Mouse (Mus musculus) small intestine, adult 2 months (tissue): ENCODE measurements at regions not wholly inside any gene's neighbourhood (a gene's known extent, or its start where the extent isn't known, plus 50 kb on each side); places are given as distances from the start of the nearest gene placed in this dataset.

Experiments
- H3K27ac ChIP-seq: fragments of 200-500 bp; 2 replicates; pipeline ENCODE4 v1.5.1; 2012; ENCODE audit warnings: low read depth, low read length, control low read depth, inconsistent platforms; ENCODE audit not compliant: insufficient read depth
- H3K27me3 ChIP-seq: fragments of 200-500 bp; 2 replicates; pipeline ENCODE4 v1.6.1; 2012; ENCODE audit warnings: mild to moderate bottlenecking, moderate library complexity, low read length, inconsistent platforms; ENCODE audit not compliant: control insufficient read depth, insufficient read depth
- H3K36me3 ChIP-seq: fragments of 200-500 bp; 2 replicates; pipeline ENCODE4 v1.6.1; 2012; ENCODE audit warnings: mild to moderate bottlenecking, low read length, control low read depth, inconsistent platforms; ENCODE audit not compliant: control insufficient read depth, insufficient read depth
- H3K4me1 ChIP-seq: fragments of 200-500 bp; 2 replicates; pipeline ENCODE4 v1.6.1; 2012; ENCODE audit warnings: low read length, inconsistent platforms, mixed read lengths; ENCODE audit not compliant: control insufficient read depth, insufficient read depth, insufficient read length
- H3K4me3 ChIP-seq: fragments of 200-500 bp; 2 replicates; pipeline ENCODE4 v1.5.1; 2012; ENCODE audit warnings: low read depth, mild to moderate bottlenecking, control low read depth, inconsistent platforms, low read length, moderate library complexity
- CTCF ChIP-seq: fragments of 200-500 bp; IDR thresholded peaks from 2 replicates; pipeline ENCODE4 v1.5.1; 2012; ENCODE audit warnings: low read depth, mild to moderate bottlenecking, control low read depth, inconsistent platforms, low read length, moderate library complexity, mixed read lengths; ENCODE audit not compliant: insufficient replicate concordance, insufficient read length; ENCODE audit errors: extremely low read depth
- POLR2A ChIP-seq: fragments of 200-500 bp; IDR thresholded peaks from 2 replicates; pipeline ENCODE4 v1.6.1; 2012; ENCODE audit warnings: low read depth, mild to moderate bottlenecking, control low read depth, inconsistent platforms, low read length, moderate library complexity
- WGBS: fragments of 180-500 bp; shearing (Covaris S2); methylation state at CpG from one replicate; pipeline ENCODE4 v1.1.7; 2018; 5-methylcytosine and 5-hydroxymethylcytosine counted together

DNA sequence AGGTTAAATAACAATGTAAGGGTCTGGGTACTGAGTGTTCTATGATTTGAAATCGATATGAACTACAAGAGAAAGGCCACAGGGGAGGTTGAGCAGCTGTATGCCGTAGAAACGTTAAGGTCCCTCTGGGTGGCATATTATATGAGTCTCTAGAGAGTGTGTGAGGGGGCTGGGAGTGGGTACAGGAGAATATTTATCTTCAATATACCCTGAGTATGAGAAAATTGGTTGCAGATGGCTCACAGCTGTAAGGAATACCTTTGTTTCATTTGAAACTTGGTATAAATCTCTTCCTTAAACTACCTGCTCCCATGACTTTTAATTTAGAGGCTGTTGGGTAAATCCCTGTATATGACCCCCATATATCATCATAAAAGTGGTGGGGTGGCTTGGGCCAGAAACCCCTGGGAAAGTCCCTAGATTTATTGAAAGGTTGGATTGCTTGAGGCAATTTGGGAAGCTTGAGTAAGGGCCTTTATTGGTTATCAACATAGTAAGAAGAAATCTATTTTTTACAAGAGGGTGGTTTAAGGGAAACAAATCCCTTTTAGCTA is 128.7 kb upstream of the Prkg2 start:
- WGBS: 88% methylated on average over 3 of the region's 3 CpGs
- no peaks in the 10 kb centered on the region for H3K36me3 ChIP-seq
- H3K4me1 ChIP-seq: no peaks in the 10 kb centered on the region
- no peak overlapping the region for H3K27ac ChIP-seq
- no peak for TF ChIP-seq POLR2A
- TF ChIP-seq CTCF: no peak
- H3K4me3 ChIP-seq: no peak overlapping the region
- H3K27me3 ChIP-seq: no peaks in the 10 kb centered on the region

DNA sequence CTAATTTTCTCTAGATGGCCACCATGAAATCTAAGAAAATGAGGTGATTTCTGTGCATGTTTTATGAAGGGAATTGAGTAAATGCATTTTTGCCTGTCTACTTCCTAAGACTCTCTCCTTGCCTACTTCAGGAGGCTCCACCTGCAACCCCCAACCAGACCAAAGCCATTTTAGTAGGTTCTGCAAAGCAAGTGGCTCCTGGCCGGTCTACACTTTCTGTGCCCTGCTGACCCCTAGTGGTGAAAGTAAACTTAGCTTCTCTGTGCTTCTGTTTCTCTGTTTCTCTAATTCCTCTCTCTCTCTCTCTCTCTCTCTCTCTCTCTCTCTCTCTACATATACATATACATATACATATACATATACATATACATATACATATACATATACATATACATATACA is 120.8 kb upstream of the Prkg2 start:
- no peaks in the 10 kb centered on the region for H3K27me3 ChIP-seq
- H3K27ac ChIP-seq: no peak overlapping the region
- no peak overlapping the region for H3K4me3 ChIP-seq
- no peak for TF ChIP-seq POLR2A
- TF ChIP-seq CTCF: peak; percentile 61; the same call in 1 of the 2 replicates
- 0% methylated on average over 1 of the region's 1 CpGs for WGBS
- no peaks in the 10 kb centered on the region for H3K36me3 ChIP-seq
- H3K4me1 ChIP-seq: peaks cover 2% of the 10 kb centered on the region

DNA sequence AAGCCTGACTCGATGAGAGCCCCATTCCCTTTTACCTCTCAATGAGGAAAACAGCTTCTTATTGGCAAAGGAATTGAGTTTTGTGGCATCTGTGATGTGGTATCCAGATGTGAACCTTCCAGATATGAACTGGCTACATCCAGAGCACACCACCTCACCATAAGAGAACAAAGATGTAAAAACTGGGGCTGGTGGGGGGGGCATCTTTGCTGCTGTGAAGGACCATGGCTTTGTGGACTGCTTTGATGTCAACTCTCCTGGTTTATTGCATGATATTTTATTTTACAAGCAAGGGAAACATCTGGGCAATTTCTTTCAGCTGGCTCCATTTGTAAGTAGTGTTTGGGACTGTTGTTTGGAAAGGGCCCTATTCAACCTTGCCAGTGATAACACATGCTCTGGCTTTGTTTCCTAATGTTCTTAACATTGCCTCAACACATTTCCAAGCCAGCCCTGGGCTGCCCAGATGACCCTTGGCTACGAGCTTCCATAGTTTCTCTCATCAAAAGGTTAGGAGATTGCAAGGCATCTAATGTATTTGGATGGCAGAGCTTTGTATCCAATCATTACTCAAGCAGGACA is 116.2 kb upstream of the Prkg2 start:
- H3K36me3 ChIP-seq: no peaks in the 10 kb centered on the region
- WGBS: 74% methylated on average over 2 of the region's 2 CpGs
- H3K27ac ChIP-seq: no peak overlapping the region
- no peak overlapping the region for H3K4me3 ChIP-seq
- TF ChIP-seq CTCF: no peak
- TF ChIP-seq POLR2A: no peak
- no peaks in the 10 kb centered on the region for H3K27me3 ChIP-seq
- peaks cover 2% of the 10 kb centered on the region; the same call in 1 of the 2 replicates for H3K4me1 ChIP-seq

DNA sequence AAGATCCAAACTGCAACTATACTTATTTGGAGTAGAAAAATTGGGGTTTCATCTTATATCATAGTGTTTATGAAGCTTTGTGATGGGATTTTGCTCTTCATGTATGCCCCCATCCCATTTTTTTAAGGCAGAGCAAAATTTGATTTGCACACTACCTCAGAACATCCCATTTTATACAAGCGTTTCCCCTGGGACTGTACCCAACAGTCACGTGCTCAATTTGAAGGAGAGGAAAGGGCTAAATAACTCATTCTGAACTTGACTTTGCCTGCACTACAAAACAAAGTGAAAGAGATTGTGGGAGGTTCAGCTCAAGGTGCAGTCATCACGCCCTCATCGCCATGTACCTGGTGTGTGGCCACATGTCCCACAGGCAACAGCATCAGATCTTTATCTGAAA is 115.1 kb upstream of the Prkg2 start:
- 84% methylated on average over 4 of the region's 4 CpGs for WGBS
- TF ChIP-seq CTCF: no peak
- no peak for TF ChIP-seq POLR2A
- Histone ChIP-seq H3K36me3 (no peaks in the 10 kb centered on the region), H3K4me1 (peaks cover 2% of the 10 kb centered on the region; the same call in 1 of the 2 replicates), H3K27ac (no peak overlapping the region), H3K4me3 (no peak overlapping the region), H3K27me3 (no peaks in the 10 kb centered on the region)

DNA sequence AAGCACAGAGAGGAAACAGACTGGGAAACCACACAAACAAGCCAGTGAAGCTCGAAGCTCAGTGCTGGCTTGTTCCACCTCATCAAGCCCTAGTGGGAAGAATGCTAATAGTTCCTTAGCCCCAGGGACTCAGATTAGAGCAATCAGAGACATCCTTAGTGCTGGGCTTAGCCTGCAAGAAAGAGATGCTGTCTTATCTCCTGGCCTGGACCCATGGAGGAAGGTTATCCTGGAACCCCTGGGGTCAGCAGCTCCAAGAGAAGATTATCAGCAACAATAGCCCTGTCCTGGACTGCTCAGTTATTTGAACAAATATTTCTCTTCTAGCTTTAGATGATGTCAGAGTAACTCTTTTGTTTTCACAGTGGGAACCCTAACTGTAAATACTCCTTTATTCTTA is 112.8 kb upstream of the Prkg2 start:
- TF ChIP-seq POLR2A (no peak), CTCF (no peak)
- Histone ChIP-seq H3K27me3 (no peaks in the 10 kb centered on the region), H3K4me3 (no peak overlapping the region), H3K36me3 (no peaks in the 10 kb centered on the region), H3K27ac (no peak overlapping the region), H3K4me1 (no peaks in the 10 kb centered on the region)
- WGBS: 51% methylated on average over 1 of the region's 1 CpGs

DNA sequence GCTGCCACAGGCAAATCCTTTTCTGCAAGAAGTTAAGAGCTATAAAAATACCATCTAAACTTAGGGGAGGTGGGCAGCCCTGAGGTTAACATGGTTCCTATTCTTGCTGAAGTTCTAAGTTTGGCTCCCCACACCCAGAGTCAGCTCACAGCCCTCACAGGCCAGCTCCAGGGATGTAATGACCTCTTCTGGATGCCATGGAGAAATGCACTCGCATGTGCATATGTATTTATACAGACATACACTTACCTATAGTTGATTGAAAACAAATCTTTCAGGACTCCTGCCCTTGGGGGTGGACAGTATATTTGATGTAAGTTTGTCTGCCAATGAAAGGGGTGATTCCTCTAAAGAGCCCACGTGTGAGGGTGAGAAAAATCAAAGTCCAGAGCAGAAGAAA is 95.5 kb upstream of the Prkg2 start:
- H3K27me3 ChIP-seq: no peaks in the 10 kb centered on the region
- peaks cover 13% of the 10 kb centered on the region; the same call in 1 of the 2 replicates for H3K4me1 ChIP-seq
- peak; percentile 35; the same call in 1 of the 2 replicates for TF ChIP-seq CTCF
- no peak for TF ChIP-seq POLR2A
- WGBS: 71% methylated on average over 2 of the region's 2 CpGs
- no peak overlapping the region for H3K4me3 ChIP-seq
- H3K27ac ChIP-seq: no peak overlapping the region
- no peaks in the 10 kb centered on the region for H3K36me3 ChIP-seq

DNA sequence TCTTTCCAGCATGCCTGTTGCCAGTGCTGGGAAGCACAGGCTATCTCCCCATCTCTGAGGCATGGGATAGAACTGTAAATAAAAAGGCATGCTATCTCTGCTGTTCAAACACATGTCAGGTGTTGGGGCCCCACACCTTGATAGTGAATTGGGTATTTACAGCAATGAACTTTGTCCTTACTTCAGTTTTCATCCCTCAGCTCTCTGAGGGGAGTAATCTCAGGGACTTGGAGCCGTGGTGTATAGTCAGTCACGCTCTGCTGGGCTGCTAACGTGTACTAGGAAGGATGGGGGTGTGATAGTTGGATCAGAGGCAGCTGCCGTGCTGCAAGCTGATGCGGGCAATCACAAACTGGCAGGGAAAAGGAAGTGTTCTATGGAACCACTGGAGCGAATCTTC is 91.5 kb upstream of the Prkg2 start:
- Histone ChIP-seq H3K27me3 (no peaks in the 10 kb centered on the region), H3K27ac (peak overlapping the region; percentile 58), H3K4me1 (peaks cover 21% of the 10 kb centered on the region; the same call in 1 of the 2 replicates), H3K4me3 (no peak overlapping the region), H3K36me3 (no peaks in the 10 kb centered on the region)
- 28% methylated on average over 6 of the region's 6 CpGs for WGBS
- TF ChIP-seq CTCF (no peak), POLR2A (no peak)
